Mouse (Mus musculus): Measurements from ENCODE around the gene Wfikkn2. TPM values are rescaled to one million over a fixed set of nuclear protein-coding genes. Genes with fewer than 3 reads are reported as not detected.

The Wfikkn2 gene
- polyA plus RNA-seq, 1 experiment from 2014 or later = 0.45 TPM

DNA sequence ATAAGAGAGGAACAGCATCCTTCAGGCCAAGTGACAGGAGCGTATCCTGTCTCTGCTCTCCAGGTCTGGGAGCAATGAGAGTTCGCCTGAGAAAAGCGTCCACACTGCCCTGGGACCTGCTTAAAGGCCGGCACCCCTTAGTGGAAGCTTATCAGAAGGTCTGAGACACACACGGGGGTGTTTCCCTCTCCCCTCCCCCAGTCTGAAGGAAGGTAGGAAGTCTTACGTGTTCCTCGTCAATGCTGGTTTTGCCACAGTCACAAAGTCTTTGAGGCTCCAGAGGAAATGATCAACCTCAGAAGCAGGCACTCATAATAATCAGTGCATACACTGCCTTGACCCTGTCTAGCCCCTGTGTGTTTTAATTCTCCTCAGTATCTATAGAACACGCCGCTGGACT is 22.3 kb downstream of the Wfikkn2 start:
- no peak for ATAC-seq (ENCODE audit: insufficient read depth)
- H3K9me3 ChIP-seq (ENCODE audit: low read depth, low read length) = no peaks in the 10 kb centered on the region
- no peaks in the 10 kb centered on the region for H3K27me3 ChIP-seq (ENCODE audit: insufficient read depth, low read length)
- no peak overlapping the region for H3K4me3 ChIP-seq (ENCODE audit: low read depth, low read length)
- H3K4me1 ChIP-seq (ENCODE audit: insufficient read depth) = no peaks in the 10 kb centered on the region
- no peak overlapping the region for H3K9ac ChIP-seq
- 66% methylated on average over 9 of the region's 9 CpGs for whole genome bisulfite sequencing
- H3K36me3 ChIP-seq (ENCODE audit: insufficient read depth) = no peaks in the 10 kb centered on the region
- no peak for TF ChIP-seq CTCF (IDR thresholded peaks at IDR 0.05; ENCODE audit: low read depth)
- no peak overlapping the region for H3K4me2 ChIP-seq
- no peak overlapping the region for H3K27ac ChIP-seq (ENCODE audit: low read depth)
- DNase-seq = no peak

DNA sequence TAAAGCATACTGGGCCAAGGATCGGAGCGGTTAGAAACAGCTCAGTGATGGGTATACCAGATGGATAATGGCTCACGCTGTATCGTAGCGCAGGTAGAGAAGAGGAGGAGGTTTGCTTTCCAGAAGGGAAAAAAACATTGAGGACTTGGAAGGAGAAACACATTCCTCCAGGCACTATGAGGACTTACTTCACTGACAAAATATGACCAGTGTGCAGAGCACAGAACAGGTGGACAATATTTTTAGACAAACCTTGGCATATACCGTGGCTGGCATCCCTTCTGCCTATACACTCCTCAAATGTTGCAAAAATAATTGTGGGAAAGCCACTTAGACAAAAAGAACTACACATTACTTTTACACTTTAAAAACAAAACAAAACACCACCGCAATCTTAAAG is 24.5 kb downstream of the Wfikkn2 start:
- Histone ChIP-seq H3K4me2 (no peak overlapping the region), H3K4me3 (ENCODE audit: low read depth, low read length) (no peak overlapping the region), H3K27ac (ENCODE audit: low read depth) (no peak overlapping the region), H3K27me3 (ENCODE audit: insufficient read depth, low read length) (no peaks in the 10 kb centered on the region), H3K36me3 (ENCODE audit: insufficient read depth) (no peaks in the 10 kb centered on the region), H3K9ac (no peak overlapping the region), H3K9me3 (ENCODE audit: low read depth, low read length) (no peaks in the 10 kb centered on the region), H3K4me1 (ENCODE audit: insufficient read depth) (no peaks in the 10 kb centered on the region)
- 85% methylated on average over 7 of the region's 7 CpGs for WGBS
- DNase-seq = no peak
- no peak for ATAC-seq (ENCODE audit: insufficient read depth)
- no peak for TF ChIP-seq CTCF (IDR thresholded peaks at IDR 0.05; ENCODE audit: low read depth)

DNA sequence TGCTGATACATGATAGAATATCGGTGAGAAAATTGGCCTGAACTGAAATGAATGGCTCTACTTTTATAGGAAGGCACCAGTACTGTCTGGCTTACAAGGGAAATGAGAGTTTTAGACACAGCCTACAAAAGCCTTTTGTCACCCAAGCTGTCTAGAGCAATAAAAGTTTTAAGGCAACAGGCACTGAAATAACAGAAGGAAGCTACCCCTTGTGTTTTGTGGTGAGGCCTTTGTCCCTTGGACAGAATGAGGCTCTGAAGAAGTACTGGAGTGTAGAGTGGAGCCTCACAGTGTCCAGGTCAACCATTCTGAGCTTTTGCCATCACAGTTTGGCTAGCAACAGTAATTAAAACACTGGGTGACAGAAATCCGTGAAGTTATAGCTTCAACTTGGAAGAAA is 29.6 kb downstream of the Wfikkn2 start:
- DNase-seq = no peak

DNA sequence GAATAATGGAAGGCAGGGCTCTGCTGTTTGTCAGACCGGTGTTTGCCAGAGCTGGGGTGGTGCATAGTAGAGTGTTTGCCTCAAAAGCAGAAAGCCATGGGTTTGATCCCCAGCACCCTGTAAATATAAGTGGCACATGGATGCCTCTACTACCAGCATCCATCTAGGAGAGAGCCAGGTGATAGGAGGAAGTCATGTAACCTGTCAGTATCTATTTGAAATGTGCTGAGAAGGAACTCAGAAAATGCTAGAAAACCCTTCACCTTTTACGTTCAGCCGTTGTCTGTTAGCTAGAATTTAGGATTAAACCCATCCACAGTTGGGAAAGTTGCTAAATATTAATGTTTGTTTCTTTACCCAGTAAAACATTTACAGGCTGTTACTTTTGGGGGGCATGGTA is 30.2 kb downstream of the Wfikkn2 start:
- no peaks in the 10 kb centered on the region for H3K27me3 ChIP-seq (ENCODE audit: insufficient read depth, low read length)
- H3K27ac ChIP-seq (ENCODE audit: low read depth) = no peak overlapping the region
- DNase-seq (no peak), ATAC-seq (ENCODE audit: insufficient read depth) (no peak)
- no peak overlapping the region for H3K4me3 ChIP-seq (ENCODE audit: low read depth, low read length)
- 0 out of 2 replicates have a peak, but pooled peaks cover 2% of the 10 kb centered on the region for H3K4me1 ChIP-seq (ENCODE audit: insufficient read depth)
- peaks cover 19% of the 10 kb centered on the region for H3K36me3 ChIP-seq (ENCODE audit: insufficient read depth)
- H3K4me2 ChIP-seq = no peak overlapping the region
- no peak overlapping the region for H3K9ac ChIP-seq
- no peak for TF ChIP-seq CTCF (IDR thresholded peaks at IDR 0.05; ENCODE audit: low read depth)
- WGBS = 92% methylated on average over 3 of the region's 3 CpGs
- H3K9me3 ChIP-seq (ENCODE audit: low read depth, low read length) = no peaks in the 10 kb centered on the region

More for the DNA sequence above, 29.6 kb downstream of the Wfikkn2 start:
- Histone ChIP-seq H3K36me3 (ENCODE audit: insufficient read depth) (peaks cover 19% of the 10 kb centered on the region), H3K4me1 (ENCODE audit: insufficient read depth) (0 out of 2 replicates have a peak, but pooled peaks cover 2% of the 10 kb centered on the region), H3K27ac (ENCODE audit: low read depth) (no peak overlapping the region), H3K4me2 (no peak overlapping the region), H3K4me3 (ENCODE audit: low read depth, low read length) (no peak overlapping the region), H3K9ac (no peak overlapping the region), H3K9me3 (ENCODE audit: low read depth, low read length) (no peaks in the 10 kb centered on the region), H3K27me3 (ENCODE audit: insufficient read depth, low read length) (no peaks in the 10 kb centered on the region)
- TF ChIP-seq CTCF (IDR thresholded peaks at IDR 0.05; ENCODE audit: low read depth) = no peak
- 62% methylated on average over 2 of the region's 2 CpGs for whole genome bisulfite sequencing
- ATAC-seq (ENCODE audit: insufficient read depth) = no peak

DNA sequence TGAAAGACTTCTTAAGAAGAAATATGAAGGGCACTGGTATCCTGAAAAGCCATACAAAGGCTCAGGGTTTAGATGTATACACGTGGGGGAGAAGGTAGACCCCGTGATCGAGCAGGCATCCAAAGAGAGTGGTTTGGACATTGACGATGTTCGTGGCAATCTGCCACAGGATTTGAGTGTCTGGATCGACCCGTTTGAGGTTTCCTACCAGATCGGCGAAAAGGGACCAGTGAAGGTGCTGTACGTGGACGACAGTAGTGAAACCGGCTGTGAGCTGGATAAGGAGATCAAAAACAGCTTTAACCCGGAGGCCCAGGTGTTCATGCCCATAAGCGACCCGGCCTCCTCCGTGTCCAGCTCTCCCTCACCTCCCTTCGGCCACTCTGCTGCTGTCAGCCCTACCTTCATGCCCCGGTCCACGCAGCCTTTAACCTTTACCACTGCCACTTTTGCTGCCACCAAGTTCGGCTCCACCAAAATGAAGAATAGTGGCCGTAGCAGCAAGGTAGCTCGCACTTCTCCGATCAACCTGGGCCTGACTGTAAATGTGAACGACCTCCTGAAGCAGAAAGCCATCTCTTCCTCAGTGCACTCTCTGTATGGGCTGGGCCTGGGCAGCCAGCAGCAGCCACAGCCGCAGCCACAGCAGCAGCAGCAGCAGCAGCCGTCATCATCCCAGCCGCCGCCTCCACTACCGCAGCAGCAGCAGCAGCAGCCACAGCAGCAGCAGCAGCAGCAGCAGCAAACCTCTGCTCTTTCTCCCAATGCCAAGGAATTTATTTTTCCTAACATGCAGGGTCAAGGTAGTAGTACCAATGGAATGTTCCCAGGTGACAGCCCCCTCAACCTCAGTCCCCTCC is 31.8 kb downstream of the Wfikkn2 start:
- Histone ChIP-seq H3K4me2 (0 out of 2 replicates have a peak overlapping the region, but pooled peaks have one; percentile 11), H3K9ac (no peak overlapping the region), H3K4me3 (ENCODE audit: low read depth, low read length) (no peak overlapping the region), H3K4me1 (ENCODE audit: insufficient read depth) (0 out of 2 replicates have a peak, but pooled peaks cover 2% of the 10 kb centered on the region), H3K9me3 (ENCODE audit: low read depth, low read length) (no peaks in the 10 kb centered on the region), H3K27ac (ENCODE audit: low read depth) (no peak overlapping the region), H3K27me3 (ENCODE audit: insufficient read depth, low read length) (no peaks in the 10 kb centered on the region), H3K36me3 (ENCODE audit: insufficient read depth) (peaks cover 19% of the 10 kb centered on the region)
- TF ChIP-seq CTCF (IDR thresholded peaks at IDR 0.05; ENCODE audit: low read depth) = no peak
- 84% methylated on average over 29 of the region's 29 CpGs for WGBS
- ATAC-seq (ENCODE audit: insufficient read depth) = no peak
- DNase-seq = no peak

DNA sequence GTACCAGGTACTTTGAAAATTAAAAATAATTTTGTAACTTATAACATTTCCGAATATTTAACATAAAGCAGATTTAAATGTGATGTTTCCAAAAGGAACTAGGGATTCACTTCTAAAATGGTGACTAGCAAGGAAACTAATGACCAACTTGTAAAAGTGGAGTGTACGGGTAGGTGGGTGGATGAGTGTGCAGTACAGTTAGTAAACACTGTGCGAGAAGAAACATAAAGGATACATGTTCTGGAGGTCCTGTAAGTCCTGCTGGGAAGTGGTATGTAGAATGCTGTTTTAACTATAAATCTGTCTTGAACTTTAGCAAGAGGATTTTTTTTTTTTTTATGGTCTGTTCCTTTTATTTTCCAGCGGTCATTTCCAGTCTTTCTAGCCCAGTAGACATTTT is 32.8 kb downstream of the Wfikkn2 start:
- no peak overlapping the region for H3K9ac ChIP-seq
- ATAC-seq (ENCODE audit: insufficient read depth) = no peak

DNA sequence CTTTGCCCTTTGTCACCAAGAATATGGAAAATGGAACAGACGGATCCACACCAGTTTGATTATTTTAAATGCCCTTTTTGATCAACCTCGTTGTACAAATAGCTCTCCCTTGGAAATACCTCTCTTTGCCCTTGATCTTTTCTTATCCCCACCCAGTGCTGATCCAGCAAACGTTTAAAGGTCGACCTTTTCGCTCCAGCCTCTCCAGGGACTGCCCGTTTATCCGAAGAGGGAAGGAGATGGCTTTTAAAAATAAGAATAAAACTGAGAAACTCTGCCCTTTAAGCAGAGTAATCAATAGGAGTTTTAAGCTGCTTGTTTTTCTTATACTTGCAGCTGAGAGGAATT is 33.3 kb downstream of the Wfikkn2 start:
- Histone ChIP-seq H3K4me3 (ENCODE audit: low read depth, low read length) (peak overlapping the region; percentile 89), H3K4me1 (ENCODE audit: insufficient read depth) (0 out of 2 replicates have a peak, but pooled peaks cover 2% of the 10 kb centered on the region), H3K27ac (ENCODE audit: low read depth) (0 out of 2 replicates have a peak overlapping the region, but pooled peaks have one; percentile 26), H3K9ac (peak overlapping the region; percentile 91), H3K36me3 (ENCODE audit: insufficient read depth) (peaks cover 19% of the 10 kb centered on the region), H3K27me3 (ENCODE audit: insufficient read depth, low read length) (no peaks in the 10 kb centered on the region), H3K9me3 (ENCODE audit: low read depth, low read length) (no peaks in the 10 kb centered on the region), H3K4me2 (peak overlapping the region; percentile 79)
- DNase-seq = no peak
- no peak for TF ChIP-seq CTCF (IDR thresholded peaks at IDR 0.05; ENCODE audit: low read depth)
- no peak for ATAC-seq (ENCODE audit: insufficient read depth)
- WGBS = 2% methylated on average over 7 of the region's 7 CpGs

More for the DNA sequence above, 32.8 kb downstream of the Wfikkn2 start:
- H3K4me3 ChIP-seq (ENCODE audit: low read depth, low read length) = peak overlapping the region; percentile 89
- peaks cover 19% of the 10 kb centered on the region for H3K36me3 ChIP-seq (ENCODE audit: insufficient read depth)
- H3K27ac ChIP-seq (ENCODE audit: low read depth) = no peak overlapping the region
- H3K4me1 ChIP-seq (ENCODE audit: insufficient read depth) = 0 out of 2 replicates have a peak, but pooled peaks cover 2% of the 10 kb centered on the region
- H3K4me2 ChIP-seq = peak overlapping the region; percentile 79
- whole genome bisulfite sequencing = 72% methylated on average over 4 of the region's 4 CpGs
- no peaks in the 10 kb centered on the region for H3K27me3 ChIP-seq (ENCODE audit: insufficient read depth, low read length)
- DNase-seq = no peak
- no peak for TF ChIP-seq CTCF (IDR thresholded peaks at IDR 0.05; ENCODE audit: low read depth)
- H3K9me3 ChIP-seq (ENCODE audit: low read depth, low read length) = no peaks in the 10 kb centered on the region
